Mouse (Mus musculus): ENCODE results near the gene Vav1. TPM values are rescaled to one million over a fixed set of nuclear protein-coding genes. Genes with fewer than 3 reads are reported as not detected.

Vav1 gene
- polyA plus RNA-seq, 1 experiment from 2014 or later: 2.7 TPM

GRCm38 (mm10) chr17:57290001-57290670, 11.2 kb downstream of the Vav1 start:
- no peaks in the 10 kb centered on the region for H3K27me3 ChIP-seq
- no peak overlapping the region for H3K9ac ChIP-seq
- no peak overlapping the region for H3K27ac ChIP-seq
- no peak for ATAC-seq (ENCODE audit: low FRiP score, low read depth)
- H3K9me3 ChIP-seq: no peaks in the 10 kb centered on the region
- 83% methylated on average over 9 of the region's 9 CpGs for WGBS
- H3K4me1 ChIP-seq: no peaks in the 10 kb centered on the region
- no peak overlapping the region for H3K4me3 ChIP-seq
- no peak overlapping the region for H3K4me2 ChIP-seq (replicated peaks)
- no peaks in the 10 kb centered on the region for H3K36me3 ChIP-seq

GRCm38 (mm10) chr17:57290671-57291055, 11.8 kb downstream of the Vav1 start:
- no peaks in the 10 kb centered on the region for H3K27me3 ChIP-seq
- no peaks in the 10 kb centered on the region for H3K36me3 ChIP-seq
- H3K4me2 ChIP-seq (replicated peaks): no peak overlapping the region
- no peaks in the 10 kb centered on the region for H3K9me3 ChIP-seq
- no peak overlapping the region for H3K4me3 ChIP-seq
- no peak overlapping the region for H3K9ac ChIP-seq
- no peak overlapping the region for H3K27ac ChIP-seq
- WGBS: 86% methylated on average over 7 of the region's 7 CpGs
- H3K4me1 ChIP-seq: no peaks in the 10 kb centered on the region
- no peak for ATAC-seq (ENCODE audit: low FRiP score, low read depth)

GRCm38 (mm10) chr17:57292302-57292701, 13.4 kb downstream of the Vav1 start:
- H3K27ac ChIP-seq: no peak overlapping the region

GRCm38 (mm10) chr17:57292968-57293367, 14.1 kb downstream of the Vav1 start:
- ATAC-seq (ENCODE audit: low FRiP score, low read depth): no peak
- no peak overlapping the region for H3K9ac ChIP-seq
- H3K27me3 ChIP-seq: no peaks in the 10 kb centered on the region
- H3K4me3 ChIP-seq: no peak overlapping the region
- 91% methylated on average over 9 of the region's 9 CpGs for WGBS
- no peak overlapping the region for H3K27ac ChIP-seq
- H3K4me1 ChIP-seq: no peaks in the 10 kb centered on the region
- no peak overlapping the region for H3K4me2 ChIP-seq (replicated peaks)
- H3K9me3 ChIP-seq: no peaks in the 10 kb centered on the region
- no peaks in the 10 kb centered on the region for H3K36me3 ChIP-seq

More at GRCm38 (mm10) chr17:57292302-57292701, 13.4 kb downstream of the Vav1 start:
- ATAC-seq (ENCODE audit: low FRiP score, low read depth): no peak
- H3K36me3 ChIP-seq: no peaks in the 10 kb centered on the region
- no peak overlapping the region for H3K9ac ChIP-seq
- no peaks in the 10 kb centered on the region for H3K4me1 ChIP-seq
- H3K4me3 ChIP-seq: no peak overlapping the region
- WGBS: 94% methylated on average over 2 of the region's 2 CpGs
- no peaks in the 10 kb centered on the region for H3K9me3 ChIP-seq
- no peak overlapping the region for H3K4me2 ChIP-seq (replicated peaks)
- no peaks in the 10 kb centered on the region for H3K27me3 ChIP-seq

GRCm38 (mm10) chr17:57295935-57296334, 17.0 kb downstream of the Vav1 start:
- Histone ChIP-seq H3K9ac (no peak overlapping the region), H3K4me3 (no peak overlapping the region), H3K9me3 (no peaks in the 10 kb centered on the region), H3K4me2 (replicated peaks) (no peak overlapping the region), H3K27me3 (no peaks in the 10 kb centered on the region), H3K27ac (no peak overlapping the region), H3K4me1 (no peaks in the 10 kb centered on the region), H3K36me3 (no peaks in the 10 kb centered on the region)
- WGBS: 93% methylated on average over 9 of the region's 9 CpGs
- ATAC-seq (ENCODE audit: low FRiP score, low read depth): no peak

- no peak for ATAC-seq (ENCODE audit: low FRiP score, low read depth)
- Histone ChIP-seq H3K9ac (no peak overlapping the region), H3K4me1 (no peaks in the 10 kb centered on the region), H3K27ac (no peak overlapping the region), H3K27me3 (no peaks in the 10 kb centered on the region), H3K4me3 (no peak overlapping the region), H3K36me3 (no peaks in the 10 kb centered on the region), H3K9me3 (no peaks in the 10 kb centered on the region), H3K4me2 (replicated peaks) (no peak overlapping the region)
- WGBS: 86% methylated on average over 12 of the region's 12 CpGs
Observed at GRCm38 (mm10) chr17:57297040-57297439, 18.1 kb downstream of the Vav1 start.

GRCm38 (mm10) chr17:57305593-57305992, 26.7 kb downstream of the Vav1 start:
- ATAC-seq (ENCODE audit: low FRiP score, low read depth): no peak
- Histone ChIP-seq H3K36me3 (no peaks in the 10 kb centered on the region), H3K4me1 (no peaks in the 10 kb centered on the region), H3K4me2 (replicated peaks) (no peak overlapping the region), H3K4me3 (no peak overlapping the region), H3K9ac (no peak overlapping the region), H3K27ac (no peak overlapping the region), H3K9me3 (no peaks in the 10 kb centered on the region), H3K27me3 (no peaks in the 10 kb centered on the region)
- WGBS: 61% methylated on average over 4 of the region's 4 CpGs

- Histone ChIP-seq H3K4me1 (no peaks in the 10 kb centered on the region), H3K9me3 (no peaks in the 10 kb centered on the region), H3K4me3 (no peak overlapping the region), H3K9ac (no peak overlapping the region), H3K27me3 (no peaks in the 10 kb centered on the region), H3K36me3 (no peaks in the 10 kb centered on the region), H3K27ac (no peak overlapping the region), H3K4me2 (replicated peaks) (no peak overlapping the region)
- no peak for ATAC-seq (ENCODE audit: low FRiP score, low read depth)
- whole genome bisulfite sequencing: 84% methylated on average over 6 of the region's 6 CpGs
Observed at GRCm38 (mm10) chr17:57307074-57307473, 28.2 kb downstream of the Vav1 start.

- WGBS: 31% methylated on average over 13 of the region's 13 CpGs
Observed at GRCm38 (mm10) chr17:57311801-57312200, 32.9 kb downstream of the Vav1 start.

GRCm38 (mm10) chr17:57327615-57328014, 48.7 kb downstream of the Vav1 start:
- no peaks in the 10 kb centered on the region for H3K9me3 ChIP-seq
- no peak overlapping the region; the same call in 1 of the 2 replicates for H3K9ac ChIP-seq
- ATAC-seq (ENCODE audit: low FRiP score, low read depth): no peak
- H3K4me3 ChIP-seq: no peak overlapping the region
- 67% methylated on average over 8 of the region's 8 CpGs for WGBS
- H3K36me3 ChIP-seq: no peaks in the 10 kb centered on the region
- no peak overlapping the region for H3K27ac ChIP-seq
- 0 out of 2 replicates have a peak, but pooled peaks cover 3% of the 10 kb centered on the region for H3K4me1 ChIP-seq
- no peak overlapping the region for H3K4me2 ChIP-seq (replicated peaks)
- no peaks in the 10 kb centered on the region for H3K27me3 ChIP-seq

More at GRCm38 (mm10) chr17:57311801-57312200, 32.9 kb downstream of the Vav1 start:
- H3K27me3 ChIP-seq: no peaks in the 10 kb centered on the region
- no peak overlapping the region for H3K27ac ChIP-seq
- H3K9ac ChIP-seq: no peak overlapping the region
- ATAC-seq (ENCODE audit: low FRiP score, low read depth): no peak
- no peaks in the 10 kb centered on the region for H3K36me3 ChIP-seq
- no peak overlapping the region for H3K4me3 ChIP-seq
- H3K9me3 ChIP-seq: no peaks in the 10 kb centered on the region
- no peak overlapping the region for H3K4me2 ChIP-seq (replicated peaks)
- no peaks in the 10 kb centered on the region for H3K4me1 ChIP-seq

- ATAC-seq (ENCODE audit: low FRiP score, low read depth): no peak
- no peaks in the 10 kb centered on the region for H3K36me3 ChIP-seq
- WGBS: 62% methylated on average over 4 of the region's 6 CpGs
- no peaks in the 10 kb centered on the region for H3K27me3 ChIP-seq
- H3K9me3 ChIP-seq: no peaks in the 10 kb centered on the region
- no peak overlapping the region for H3K9ac ChIP-seq
- H3K4me1 ChIP-seq: 0 out of 2 replicates have a peak, but pooled peaks cover 3% of the 10 kb centered on the region
- H3K4me2 ChIP-seq (replicated peaks): no peak overlapping the region
- H3K4me3 ChIP-seq: no peak overlapping the region
- H3K27ac ChIP-seq: no peak overlapping the region
Observed at GRCm38 (mm10) chr17:57328944-57329343, 50.0 kb downstream of the Vav1 start.

GRCm38 (mm10) chr17:57330993-57331392, 52.1 kb downstream of the Vav1 start:
- Histone ChIP-seq H3K9ac (no peak overlapping the region), H3K27me3 (no peaks in the 10 kb centered on the region), H3K4me1 (0 out of 2 replicates have a peak, but pooled peaks cover 3% of the 10 kb centered on the region), H3K4me3 (no peak overlapping the region), H3K4me2 (replicated peaks) (no peak overlapping the region), H3K9me3 (no peaks in the 10 kb centered on the region), H3K27ac (no peak overlapping the region), H3K36me3 (no peaks in the 10 kb centered on the region)
- ATAC-seq (ENCODE audit: low FRiP score, low read depth): no peak
- 90% methylated on average over 8 of the region's 8 CpGs for WGBS

- Histone ChIP-seq H3K27me3 (no peaks in the 10 kb centered on the region), H3K9ac (no peak overlapping the region), H3K4me3 (no peak overlapping the region), H3K4me1 (0 out of 2 replicates have a peak, but pooled peaks cover 3% of the 10 kb centered on the region), H3K9me3 (no peaks in the 10 kb centered on the region), H3K27ac (no peak overlapping the region), H3K36me3 (no peaks in the 10 kb centered on the region), H3K4me2 (replicated peaks) (no peak overlapping the region)
- ATAC-seq (ENCODE audit: low FRiP score, low read depth): no peak
- WGBS: 84% methylated on average over 4 of the region's 4 CpGs
Observed at GRCm38 (mm10) chr17:57332241-57332640, 53.3 kb downstream of the Vav1 start.
